Mouse (Mus musculus) myocyte (in vitro differentiated cells): ENCODE measurements around the gene C3. TPM values are rescaled to one million over a fixed set of nuclear protein-coding genes. Genes with fewer than 3 reads are reported as not detected.

Source experiments
- H3K27me3 ChIP-seq: one replicate; pipeline ENCODE4 v1.6.1; 2011; ENCODE audit not compliant: control insufficient read depth, insufficient read depth, insufficient read length
- H3K36me3 ChIP-seq: one replicate; pipeline ENCODE4 v1.6.1; 2011; ENCODE audit not compliant: control insufficient read depth, insufficient read depth
- H3K4me2 ChIP-seq: one replicate; pipeline ENCODE4 v1.6.1; 2011; ENCODE audit warnings: low read depth, control low read depth
- H3K4me3 ChIP-seq: one replicate; pipeline ENCODE4 v1.5.1; 2011; ENCODE audit warnings: mild to moderate bottlenecking, control low read depth, moderate library complexity
- H3K79me2 ChIP-seq: one replicate; pipeline ENCODE4 v1.6.1; 2011; ENCODE audit not compliant: control insufficient read depth, insufficient read depth
- H3ac ChIP-seq: one replicate; pipeline ENCODE4 v1.6.1; 2011; ENCODE audit not compliant: control insufficient read depth, insufficient read length
- CEBPB ChIP-seq: IDR thresholded peaks from 2 replicates; pipeline ENCODE4 v1.6.1; 2011; ENCODE audit warnings: mild to moderate bottlenecking, moderate library complexity; ENCODE audit not compliant: poor library complexity, insufficient read depth, severe bottlenecking
- E2F4 ChIP-seq: IDR thresholded peaks from one replicate; pipeline ENCODE4 v1.6.1; 2011; ENCODE audit warnings: mild to moderate bottlenecking, control low read depth, moderate library complexity; ENCODE audit not compliant: insufficient read depth
- MAX ChIP-seq: IDR thresholded peaks from one replicate; pipeline ENCODE4 v1.6.1; 2011; ENCODE audit warnings: low read depth, mild to moderate bottlenecking, control low read depth
- MYOD1 ChIP-seq, 3 experiments: IDR thresholded peaks; one replicate each; pipeline ENCODE4 v1.6.1; 2011; ENCODE audit warnings: control low read depth in 2 of 3, low read depth in 2 of 3, mild to moderate bottlenecking in 2 of 3, moderate library complexity in 1 of 3; ENCODE audit not compliant: insufficient read length in 2 of 3, control insufficient read depth in 1 of 3
- MYOG ChIP-seq, 3 experiments: IDR thresholded peaks; one replicate each; pipeline ENCODE4 v1.6.1; 2011; ENCODE audit warnings: control low read depth in 2 of 3, low read depth in 2 of 3, mild to moderate bottlenecking in 2 of 3; ENCODE audit not compliant: insufficient read length in 2 of 3, control insufficient read depth in 1 of 3, insufficient read depth in 1 of 3
- POLR2A ChIP-seq: IDR thresholded peaks from one replicate; pipeline ENCODE4 v1.6.1; 2011; ENCODE audit warnings: low read depth, mild to moderate bottlenecking, control low read depth, moderate library complexity; ENCODE audit not compliant: insufficient read length
- POLR2AphosphoS2 ChIP-seq: IDR thresholded peaks from one replicate; pipeline ENCODE4 v1.6.1; 2011; ENCODE audit warnings: low read depth, control low read depth; ENCODE audit not compliant: insufficient read length
- REST ChIP-seq: IDR thresholded peaks from one replicate; pipeline ENCODE4 v1.6.1; 2011; ENCODE audit warnings: mild to moderate bottlenecking, control low read depth, moderate library complexity; ENCODE audit not compliant: insufficient read depth, insufficient read length
- SRF ChIP-seq: IDR thresholded peaks from one replicate; pipeline ENCODE4 v1.6.1; 2011; ENCODE audit warnings: low read depth; ENCODE audit not compliant: control insufficient read depth, insufficient read length
- TCF12 ChIP-seq: IDR thresholded peaks from one replicate; pipeline ENCODE4 v1.6.1; 2011; ENCODE audit warnings: mild to moderate bottlenecking, control low read depth; ENCODE audit not compliant: poor library complexity, insufficient read depth, severe bottlenecking
- TCF3 ChIP-seq: IDR thresholded peaks from one replicate; pipeline ENCODE4 v1.6.1; 2011; ENCODE audit warnings: low read depth, control low read depth; ENCODE audit not compliant: insufficient read length
- USF1 ChIP-seq: IDR thresholded peaks from one replicate; pipeline ENCODE4 v1.6.1; 2011; ENCODE audit warnings: low read depth, mild to moderate bottlenecking, control low read depth, moderate library complexity
- polyA plus RNA-seq: library from polyadenylated mRNA; unstranded; fragments of >200 nt; fragmentation: generic; extraction: Trizol; gene quantifications from one replicate; pipeline ENCODE4 v1.2.1, GENCODE M21; 2012; ENCODE audit warnings: missing spikeins

C3 gene
- polyA plus RNA-seq, 1 experiment, result 0.12 TPM

DNA sequence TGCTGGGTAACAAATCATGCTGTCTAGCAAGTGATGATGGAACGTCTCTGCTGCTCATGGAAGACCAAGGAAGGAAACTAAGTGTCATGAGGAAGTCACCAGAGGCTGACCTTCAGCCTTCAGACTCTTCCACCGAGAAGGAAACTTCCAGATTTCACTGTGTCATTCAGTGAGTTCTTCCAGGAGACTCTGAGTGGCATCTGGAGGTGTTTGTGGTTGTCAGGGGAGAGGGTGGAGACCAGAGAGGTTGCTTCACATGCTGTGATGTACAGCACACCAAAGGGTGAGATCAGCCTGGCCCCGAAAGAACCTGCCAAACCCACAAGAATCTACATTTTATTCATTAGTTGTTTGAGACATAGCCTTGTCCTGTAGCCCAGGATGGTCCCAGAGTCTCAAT lies 45.1 kb downstream of the C3 start:
- no peak overlapping the region for H3ac ChIP-seq
- no peak overlapping the region for H3K4me2 ChIP-seq
- H3K4me3 ChIP-seq, result no peak overlapping the region
- no peaks in the 10 kb centered on the region for H3K79me2 ChIP-seq
- no peak for TF ChIP-seq TCF3
- TF ChIP-seq E2F4, result no peak
- no peak for TF ChIP-seq TCF12
- TF ChIP-seq MYOD1 (IDR thresholded peaks at IDR 0.05; ENCODE audit: control insufficient read depth in 1 of 3, insufficient read length in 2 of 3, low read depth in 2 of 3), result no peak
- no peak for TF ChIP-seq CEBPB
- no peak for TF ChIP-seq USF1
- TF ChIP-seq POLR2AphosphoS2, result no peak
- TF ChIP-seq MYOG (IDR thresholded peaks at IDR 0.05; ENCODE audit: control insufficient read depth in 1 of 3, insufficient read depth in 1 of 3, insufficient read length in 2 of 3, low read depth in 2 of 3), result no peak
- no peak for TF ChIP-seq MAX
- no peak for TF ChIP-seq REST
- no peak for TF ChIP-seq POLR2A
- TF ChIP-seq SRF, result no peak
- H3K36me3 ChIP-seq, result no peaks in the 10 kb centered on the region
- H3K27me3 ChIP-seq, result no peaks in the 10 kb centered on the region

DNA sequence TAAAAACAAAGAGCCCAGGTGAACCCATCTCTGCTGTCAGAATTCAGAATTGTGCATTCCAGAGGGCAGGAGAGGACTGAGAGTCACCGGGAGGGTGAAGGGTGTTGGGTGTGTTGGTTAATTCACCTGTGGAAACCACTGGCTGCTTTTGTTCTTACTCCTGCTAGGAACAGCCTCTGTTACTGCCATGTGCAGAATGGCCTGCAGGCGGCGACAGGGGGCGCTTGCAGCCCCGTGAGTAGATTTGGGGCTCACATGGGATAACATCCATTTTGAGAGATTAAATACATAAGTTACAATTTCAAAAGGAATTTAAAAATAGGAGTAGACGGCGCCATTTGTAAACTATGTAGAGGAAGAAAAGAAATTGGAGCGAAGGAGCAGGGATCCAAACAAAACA lies 47.6 kb downstream of the C3 start:
- no peaks in the 10 kb centered on the region for H3K36me3 ChIP-seq
- H3K27me3 ChIP-seq, result no peaks in the 10 kb centered on the region
- no peak overlapping the region for H3K4me2 ChIP-seq
- H3ac ChIP-seq, result no peak overlapping the region
- no peaks in the 10 kb centered on the region for H3K79me2 ChIP-seq
- no peak overlapping the region for H3K4me3 ChIP-seq
- no peak for TF ChIP-seq TCF12
- no peak for TF ChIP-seq POLR2AphosphoS2
- TF ChIP-seq E2F4, result no peak
- no peak for TF ChIP-seq MYOD1 (IDR thresholded peaks at IDR 0.05; ENCODE audit: control insufficient read depth in 1 of 3, insufficient read length in 2 of 3, low read depth in 2 of 3)
- no peak for TF ChIP-seq SRF
- no peak for TF ChIP-seq TCF3
- no peak for TF ChIP-seq MAX
- no peak for TF ChIP-seq USF1
- no peak for TF ChIP-seq POLR2A
- no peak for TF ChIP-seq REST

DNA sequence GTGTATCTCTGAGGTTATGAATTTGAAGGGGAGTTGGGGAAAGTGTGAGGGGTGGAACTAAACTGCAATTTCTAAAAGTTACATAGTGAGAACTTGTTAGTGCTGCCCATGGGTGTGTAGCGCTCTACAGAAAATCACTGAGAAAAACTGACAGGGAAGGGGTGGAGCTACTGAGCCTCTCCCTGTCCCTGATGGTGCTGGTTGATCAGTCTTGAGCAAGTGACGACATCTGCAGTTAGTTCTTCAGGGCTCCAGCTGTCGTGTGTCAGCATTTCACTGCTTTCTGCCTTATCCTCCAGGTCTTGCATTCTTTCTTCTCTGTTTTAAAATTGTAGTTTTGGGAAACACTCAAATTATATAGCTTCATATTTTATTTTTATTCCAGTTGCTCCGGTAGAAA lies 54.6 kb downstream of the C3 start:
- H3K79me2 ChIP-seq, result no peaks in the 10 kb centered on the region
- H3K27me3 ChIP-seq, result peaks cover 12% of the 10 kb centered on the region
- H3K4me2 ChIP-seq, result no peak overlapping the region
- H3ac ChIP-seq, result no peak overlapping the region
- no peak overlapping the region for H3K4me3 ChIP-seq
- TF ChIP-seq MYOD1 (IDR thresholded peaks at IDR 0.05; ENCODE audit: control insufficient read depth in 1 of 3, insufficient read length in 2 of 3, low read depth in 2 of 3), result no peak
- TF ChIP-seq CEBPB, result no peak
- no peak for TF ChIP-seq MAX
- TF ChIP-seq REST, result no peak
- no peak for TF ChIP-seq TCF3
- no peak for TF ChIP-seq POLR2A
- TF ChIP-seq POLR2AphosphoS2, result no peak
- TF ChIP-seq TCF12, result no peak
- TF ChIP-seq SRF, result no peak
- TF ChIP-seq MYOG (IDR thresholded peaks at IDR 0.05; ENCODE audit: control insufficient read depth in 1 of 3, insufficient read depth in 1 of 3, insufficient read length in 2 of 3, low read depth in 2 of 3), result no peak
- TF ChIP-seq USF1, result no peak
- no peaks in the 10 kb centered on the region for H3K36me3 ChIP-seq

DNA sequence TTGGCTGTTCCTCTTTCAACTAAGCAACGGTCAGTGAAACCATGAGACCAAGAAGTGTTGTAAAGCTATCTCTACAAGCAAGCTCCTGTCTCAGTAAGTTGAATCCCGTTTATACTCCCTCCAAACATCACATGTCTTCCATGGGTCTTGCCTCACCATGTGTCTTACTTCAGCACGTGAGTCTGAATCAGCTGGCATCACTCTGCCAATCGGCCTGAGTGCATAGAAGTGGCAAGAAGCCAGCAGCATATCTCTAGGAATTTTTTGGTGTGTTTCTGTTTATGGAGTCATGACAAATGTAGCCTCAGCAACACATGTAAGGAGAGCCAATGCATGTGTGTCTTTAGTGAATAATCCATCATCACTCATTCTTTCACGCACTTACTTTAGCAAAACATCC lies 55.6 kb downstream of the C3 start:
- Histone ChIP-seq H3K4me3 (no peak overlapping the region), H3K36me3 (no peaks in the 10 kb centered on the region), H3K4me2 (no peak overlapping the region), H3ac (no peak overlapping the region), H3K27me3 (peaks cover 12% of the 10 kb centered on the region), H3K79me2 (no peaks in the 10 kb centered on the region)
- TF ChIP-seq MYOG (IDR thresholded peaks at IDR 0.05; ENCODE audit: control insufficient read depth in 1 of 3, insufficient read depth in 1 of 3, insufficient read length in 2 of 3, low read depth in 2 of 3) (no peak), TCF3 (no peak), USF1 (peak; percentile 18), MYOD1 (IDR thresholded peaks at IDR 0.05; ENCODE audit: control insufficient read depth in 1 of 3, insufficient read length in 2 of 3, low read depth in 2 of 3) (no peak), CEBPB (no peak), REST (no peak)

DNA sequence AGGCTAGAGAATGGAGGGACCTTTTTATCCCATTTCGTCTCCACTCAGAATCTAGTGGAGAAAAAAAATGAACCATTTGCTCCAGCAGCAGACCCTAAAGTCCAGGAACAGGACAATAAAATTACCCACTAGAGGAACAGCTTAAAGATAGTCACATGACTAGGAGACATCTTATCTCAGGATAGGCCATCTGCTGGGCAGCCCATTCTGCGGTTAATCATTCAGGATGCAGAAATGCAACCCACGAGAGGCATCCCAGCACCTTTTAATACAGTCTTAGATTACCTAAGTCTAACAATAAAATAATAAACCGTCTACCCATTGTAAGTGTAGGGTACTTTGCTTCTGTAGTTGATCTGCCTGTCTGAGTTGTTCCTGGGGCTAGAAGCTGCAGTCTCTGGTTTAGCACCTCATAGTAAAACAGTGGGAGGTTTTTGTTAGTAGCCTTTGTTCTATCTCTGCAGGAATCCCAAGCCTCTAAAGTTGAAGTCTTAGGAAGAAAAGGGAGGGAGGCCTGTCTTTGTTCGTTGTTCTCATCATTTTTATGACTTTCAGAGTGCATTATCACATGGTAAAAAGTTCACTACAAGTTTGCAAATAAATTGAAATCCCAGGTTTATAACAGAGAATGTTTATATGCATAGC lies 57.2 kb downstream of the C3 start:
- Histone ChIP-seq H3K4me3 (no peak overlapping the region), H3K36me3 (no peaks in the 10 kb centered on the region), H3K4me2 (no peak overlapping the region), H3K27me3 (peaks cover 12% of the 10 kb centered on the region), H3K79me2 (no peaks in the 10 kb centered on the region), H3ac (no peak overlapping the region)
- no peak for TF ChIP-seq TCF12
